Comparison of ENCODE assay signal across 22 mouse cellular contexts in genomic region chr19:3848207-3848808, GRCm38 (mm10). TPM values are rescaled to one million over a fixed set of nuclear protein-coding genes. Genes with fewer than 3 reads are reported as not detected.
DNase-seq lines count a peak whose midpoint lies in the region; ATAC-seq and TF ChIP-seq lines count a peak whose summit lies in the region.
"Had no signal": no experiment of that assay in that cellular context is flagged by ENCODE, and none has a peak within 500 bp of the region (broad histone marks: within the 10 kb centered on the region; RNA-seq: fewer than 3 reads in every experiment).

No protein-coding gene starts in this region.

- DNase-seq in gastrocnemius, adult 2 months: peak; percentile 49
- DNase-seq in gastrocnemius, adult 18-20 months (ENCODE audit: low spot score): no peak
- DNase-seq in A20 (ENCODE audit: low read depth, low spot score): peak; percentile 83
- peak; percentile 50 for DNase-seq in kidney, adult 18-20 months
- peak; percentile 38 for DNase-seq in kidney, postnatal 10 days
- no peak for DNase-seq in adipocyte (ENCODE audit: low spot score)
- no peak for DNase-seq in gastrocnemius, postnatal 10 days
- DNase-seq: adrenal gland, postnatal 25 days; cerebellum, adult 11-12 months; heart, postnatal 36 days; spleen, adult 18-20 months; thymus, adult 18-20 months had no signal

- no peaks in the 10 kb centered on the region for H3K9me3 ChIP-seq in neural tube, embryonic 15.5 days (replicated peaks)
- H3K9me3 ChIP-seq: forebrain, embryonic 13.5 days; limb, embryonic 13.5 days; midbrain, embryonic 12.5 days; neural tube, embryonic 12.5 days had no signal

- H3K36me3 ChIP-seq in neural tube, embryonic 15.5 days: no peaks in the 10 kb centered on the region
- H3K36me3 ChIP-seq: limb, embryonic 13.5 days; midbrain, embryonic 12.5 days; neural tube, embryonic 12.5 days had no signal

- no peak for TF ChIP-seq CTCF in gastrocnemius, adult 2 months (IDR thresholded peaks at IDR 0.05)

- 36% methylated on average over 7 of the region's 7 CpGs for WGBS in neural tube, embryonic 15.5 days

- no peak overlapping the region for H3K4me3 ChIP-seq in gastrocnemius, adult 2 months
- no peak overlapping the region for H3K4me3 ChIP-seq in neural tube, embryonic 15.5 days (replicated peaks)
- H3K4me3 ChIP-seq: erythroblast, embryonic 14.5 days; forebrain, embryonic 13.5 days; left cerebral cortex, adult 2 months; limb, embryonic 13.5 days; midbrain, embryonic 12.5 days; neural tube, embryonic 12.5 days had no signal

- H3K4me1 ChIP-seq in neural tube, embryonic 15.5 days: peaks cover 12% of the 10 kb centered on the region

- H3K9ac ChIP-seq in neural tube, embryonic 15.5 days (replicated peaks): no peak overlapping the region
- H3K9ac ChIP-seq: forebrain, embryonic 13.5 days; hindbrain, embryonic 14.5 days; limb, embryonic 13.5 days; liver, embryonic 14.5 days; midbrain, embryonic 12.5 days; neural tube, embryonic 12.5 days had no signal

- no peak for ATAC-seq in neural tube, embryonic 15.5 days (ENCODE audit: low FRiP score)
- ATAC-seq: forebrain, embryonic 13.5 days had no signal

- no peak overlapping the region for H3K27ac ChIP-seq in gastrocnemius, adult 2 months
- H3K27ac ChIP-seq in neural tube, embryonic 15.5 days (replicated peaks): no peak overlapping the region
- H3K27ac ChIP-seq: forebrain, embryonic 13.5 days; hindbrain, embryonic 14.5 days; left cerebral cortex, adult 2 months; limb, embryonic 13.5 days; liver, embryonic 14.5 days; midbrain, embryonic 12.5 days; neural tube, embryonic 12.5 days had no signal

- H3K27me3 ChIP-seq in neural tube, embryonic 15.5 days (replicated peaks): no peaks in the 10 kb centered on the region
- H3K27me3 ChIP-seq: CH12.LX; forebrain, embryonic 13.5 days; midbrain, embryonic 12.5 days; neural tube, embryonic 12.5 days had no signal

- H3K4me2 ChIP-seq in neural tube, embryonic 15.5 days: no peak overlapping the region
- H3K4me2 ChIP-seq: forebrain, embryonic 13.5 days; hindbrain, embryonic 14.5 days; limb, embryonic 13.5 days; midbrain, embryonic 12.5 days; neural tube, embryonic 12.5 days had no signal

- intact Hi-C loops in gastrocnemius, adult 2 months (cut with DNase I): no loop called here

RNA-seq across cellular contexts. Expression of gene Chka, which starts 3.3 kb away (rescaled TPM):
- 1 to 10 TPM; 1.8 to 5.4 TPM for total RNA-seq in gastrocnemius, adult 2 months (2021)
- total RNA-seq in gastrocnemius, adult 18-20 months (2021): 1 to 10 TPM; 1.4 to 3.0 TPM
- polyA plus RNA-seq in neural tube, embryonic 15.5 days (2015; fragmentation: Nextera tagmentation; extraction: Ambion mirVana): 59.9 and 68.7 TPM in 2 replicates
- total RNA-seq in gastrocnemius, postnatal 10 days (2021): 1 to 10 TPM; 6.0 to 7.0 TPM

RNA-seq across cellular contexts. Expression of gene Tcirg1, which starts 58.6 kb away (rescaled TPM):
- 1 to 10 TPM; 5.1 to 5.8 TPM for total RNA-seq in gastrocnemius, adult 2 months (2021)
- total RNA-seq in gastrocnemius, adult 18-20 months (2021): 1 to 10 TPM; 2.5 to 4.0 TPM
- 20.3 and 29.0 TPM in 2 replicates for polyA plus RNA-seq in neural tube, embryonic 15.5 days (2015; fragmentation: Nextera tagmentation; extraction: Ambion mirVana)
- 10 to 100 TPM; 13.6 to 31.1 TPM for total RNA-seq in gastrocnemius, postnatal 10 days (2021)

Comparison
In these comparisons a context has a peak if more than half of its experiments do, and no peak if none do; other contexts are left out.
1. DNase-seq: peak in gastrocnemius, adult 2 months (single experiment), A20 (single experiment), kidney, adult 18-20 months (single experiment) and kidney, postnatal 10 days (single experiment); none in gastrocnemius, adult 18-20 months (single experiment), adipocyte (single experiment) and gastrocnemius, postnatal 10 days (single experiment).